Mouse (Mus musculus): Measurements from ENCODE around the gene Cep70.
A peak's percentile ranks its signal among the peaks of the same experiment; 100 is the strongest.

Cep70 gene

DNA sequence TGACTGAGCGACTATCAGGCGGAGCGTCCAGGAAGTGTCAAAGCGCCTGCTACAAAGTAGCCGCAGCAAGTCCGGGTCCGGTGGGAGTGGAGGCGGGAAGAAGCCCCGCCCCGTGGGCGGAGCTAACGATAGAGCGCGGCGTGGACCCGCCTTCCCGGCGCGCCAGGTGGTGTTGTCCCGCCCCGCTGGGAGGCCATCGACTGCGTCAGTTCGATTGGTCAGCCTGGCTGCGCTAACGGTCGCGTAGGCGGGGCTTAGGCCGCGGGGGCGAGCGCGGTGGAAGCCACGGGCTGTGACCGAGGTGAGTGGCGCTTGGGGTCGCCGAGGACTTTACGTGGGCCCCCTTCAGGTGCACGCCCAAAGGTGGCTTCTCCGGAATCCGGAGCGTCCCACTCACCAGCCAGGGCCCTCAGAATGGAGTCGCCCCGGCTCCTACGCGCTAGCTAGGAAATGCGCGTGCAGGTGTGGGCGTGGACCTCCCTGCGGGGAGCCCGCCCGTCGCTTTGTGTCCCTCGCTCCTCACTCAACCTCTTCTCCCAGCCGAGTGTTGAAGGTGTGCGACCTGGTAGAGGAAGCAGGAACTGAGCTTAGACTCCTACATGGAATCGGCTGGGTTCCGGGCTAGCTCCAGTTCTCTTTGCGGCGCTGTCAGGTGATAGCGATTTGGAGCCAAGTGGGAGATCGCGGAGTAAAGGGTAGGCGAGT lies at the start of gene Cep70:
Cep70 (plus strand) TSS at position 178 of the 705 bp plus-strand sequence.
- DNase-seq (ENCODE audit: low read depth, low spot score), result peak; percentile 92

DNA sequence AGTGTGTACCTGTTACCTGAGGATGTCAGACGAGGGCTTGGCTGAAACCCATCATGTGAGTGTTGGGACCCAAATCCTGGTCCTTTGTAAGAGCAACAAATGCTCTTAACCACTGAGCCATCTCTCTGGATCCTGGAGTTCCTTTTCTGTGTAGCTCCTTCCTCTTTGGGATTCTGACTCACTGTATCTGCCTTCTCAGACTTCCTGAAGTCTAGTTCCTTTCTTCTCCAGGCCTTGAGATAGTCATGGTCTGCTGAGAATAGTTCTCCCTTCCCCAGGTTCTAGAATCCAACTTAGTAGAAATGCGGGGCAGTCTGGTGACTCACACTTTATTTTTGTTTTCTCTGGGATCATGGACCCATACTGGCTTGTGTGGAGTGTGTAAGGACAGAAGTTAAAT lies 30.5 kb upstream of the Cep70 start:
- DNase-seq (ENCODE audit: low read depth, low spot score), result no peak

GRCm38 (mm10) chr9:99216182-99216581 lies 27.0 kb upstream of the Cep70 start:
- no peak for DNase-seq (ENCODE audit: low read depth, low spot score)

GRCm38 (mm10) chr9:99217999-99218719 lies 25.0 kb upstream of the Cep70 start:
- DNase-seq (ENCODE audit: low read depth, low spot score), result no peak

GRCm38 (mm10) chr9:99221636-99222035 lies 21.5 kb upstream of the Cep70 start:
- DNase-seq (ENCODE audit: low read depth, low spot score), result no peak

DNA sequence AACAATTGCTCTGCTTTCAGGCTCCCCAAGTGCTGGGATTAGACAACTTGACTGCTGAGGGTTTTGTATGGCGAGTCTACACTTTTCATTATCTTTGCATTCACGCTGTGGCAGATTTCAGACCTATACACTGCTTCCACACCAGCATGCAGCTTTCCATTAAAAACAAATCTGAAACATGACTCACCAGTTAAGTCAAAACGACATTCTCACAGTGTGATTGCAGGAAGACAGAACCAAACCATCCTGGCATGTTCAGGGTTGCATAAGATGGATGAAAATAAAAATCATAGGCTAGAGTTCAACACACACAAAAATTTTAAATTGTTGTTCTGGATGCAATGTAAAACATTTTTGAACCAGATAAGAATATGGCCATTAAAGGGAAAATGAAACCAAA lies 18.6 kb upstream of the Cep70 start:
- DNase-seq (ENCODE audit: low read depth, low spot score), result no peak

- no peak for DNase-seq (ENCODE audit: low read depth, low spot score)
These were observed 13.7 kb upstream of the Cep70 start for GRCm38 (mm10) chr9:99229450-99229849.

- no peak for DNase-seq (ENCODE audit: low read depth, low spot score)
These were observed 6.0 kb upstream of the Cep70 start, which contains the start of gene Faiml for GRCm38 (mm10) chr9:99237139-99237538. Faiml (minus strand) TSS chr9:99237239.

DNA sequence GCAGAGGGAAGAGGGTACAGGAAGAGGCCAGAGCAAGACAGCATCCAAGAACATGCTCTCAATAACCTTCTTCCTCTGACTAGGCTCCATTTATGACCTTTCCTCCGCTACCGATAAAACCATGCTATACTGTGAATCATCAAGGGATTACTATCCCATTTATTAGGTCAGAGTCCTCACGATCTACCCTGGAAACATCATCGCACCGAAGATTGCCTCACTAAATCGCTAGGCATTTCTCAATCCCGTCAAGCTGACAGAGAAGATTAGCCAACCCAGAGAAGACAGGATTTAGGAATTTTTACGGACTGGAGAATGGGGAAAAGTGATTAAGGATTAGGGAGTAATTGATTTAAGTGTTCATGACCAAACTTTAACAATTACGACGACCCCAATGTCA lies 4.9 kb upstream of the Cep70 start:
- DNase-seq (ENCODE audit: low read depth, low spot score), result no peak

DNA sequence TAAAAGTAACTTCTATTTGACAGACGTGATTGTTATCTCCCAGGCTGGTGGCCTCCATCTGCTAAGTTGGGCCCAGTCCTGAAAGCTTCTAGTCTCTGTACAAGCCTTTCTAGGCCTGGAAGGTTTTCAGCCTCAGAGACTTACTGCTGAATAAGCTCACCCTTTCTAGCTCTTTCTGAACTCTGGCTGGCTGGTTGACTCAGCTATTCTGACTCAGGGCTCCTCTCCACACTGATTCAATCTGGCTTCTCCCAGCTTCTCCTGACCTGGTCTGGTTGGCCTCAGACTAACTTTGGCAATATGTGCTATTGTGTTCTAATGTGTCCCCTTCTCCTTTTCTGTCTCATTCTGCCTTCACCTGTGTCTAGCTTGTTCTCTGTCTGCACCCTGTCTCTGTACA lies 3.9 kb upstream of the Cep70 start:
- no peak for DNase-seq (ENCODE audit: low read depth, low spot score)

GRCm38 (mm10) chr9:99240571-99240970 lies 2.6 kb upstream of the Cep70 start:
- DNase-seq (ENCODE audit: low read depth, low spot score), result no peak

DNA sequence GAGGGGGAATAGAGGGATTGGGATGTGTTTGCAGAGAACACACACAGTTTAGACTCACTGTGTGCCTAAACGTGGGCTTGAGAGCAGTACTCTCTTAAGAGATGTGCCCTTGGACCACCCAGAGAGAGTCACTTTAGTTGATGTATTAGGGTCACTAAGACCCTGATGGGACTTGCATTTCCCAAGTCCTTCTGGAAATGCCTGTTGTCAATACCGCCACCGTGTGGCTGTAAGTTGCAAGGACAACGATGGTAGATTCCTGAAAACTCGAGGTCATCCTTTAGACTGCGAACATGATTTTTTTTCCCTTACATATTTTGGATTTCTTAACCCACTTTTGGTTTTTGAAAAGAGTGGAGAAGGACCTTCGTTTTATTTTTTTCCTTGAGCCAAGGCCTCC lies 1.1 kb upstream of the Cep70 start:
- DNase-seq (ENCODE audit: low read depth, low spot score), result peak; percentile 61

- no peak for DNase-seq (ENCODE audit: low read depth, low spot score)
These were observed 506 bp upstream of the Cep70 start for GRCm38 (mm10) chr9:99242533-99243189.

- no peak for DNase-seq (ENCODE audit: low read depth, low spot score)
These were observed 727 bp downstream of the Cep70 start for GRCm38 (mm10) chr9:99243895-99244293.

DNA sequence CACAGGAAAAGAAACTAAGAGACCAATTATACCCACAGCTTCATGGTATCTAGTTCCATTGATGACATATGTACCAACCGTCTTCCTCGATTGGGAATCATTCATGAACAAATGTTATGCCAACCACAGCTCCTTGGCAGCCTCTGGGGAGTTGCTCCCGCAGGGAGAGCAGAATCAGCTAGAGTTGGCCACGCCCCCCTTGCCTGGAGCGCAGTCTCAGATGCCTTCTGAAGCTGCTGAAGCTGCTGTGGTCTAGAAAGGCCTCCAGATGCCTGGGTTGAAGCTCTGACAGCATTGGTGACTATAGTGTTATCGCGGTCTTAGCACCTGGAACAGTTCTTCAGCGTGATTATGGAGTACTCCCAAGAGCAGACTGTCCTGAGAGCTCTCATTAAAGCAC lies 5.1 kb downstream of the Cep70 start:
- DNase-seq (ENCODE audit: low read depth, low spot score), result no peak

- no peak for DNase-seq (ENCODE audit: low read depth, low spot score)
These were observed 5.7 kb downstream of the Cep70 start for GRCm38 (mm10) chr9:99248906-99249305.

- DNase-seq (ENCODE audit: low read depth, low spot score), result no peak
These were observed 10.7 kb downstream of the Cep70 start for GRCm38 (mm10) chr9:99253861-99254260.

- no peak for DNase-seq (ENCODE audit: low read depth, low spot score)
These were observed 13.0 kb downstream of the Cep70 start for GRCm38 (mm10) chr9:99256206-99256605.

GRCm38 (mm10) chr9:99256821-99257220 lies 13.7 kb downstream of the Cep70 start:
- no peak for DNase-seq (ENCODE audit: low read depth, low spot score)

DNA sequence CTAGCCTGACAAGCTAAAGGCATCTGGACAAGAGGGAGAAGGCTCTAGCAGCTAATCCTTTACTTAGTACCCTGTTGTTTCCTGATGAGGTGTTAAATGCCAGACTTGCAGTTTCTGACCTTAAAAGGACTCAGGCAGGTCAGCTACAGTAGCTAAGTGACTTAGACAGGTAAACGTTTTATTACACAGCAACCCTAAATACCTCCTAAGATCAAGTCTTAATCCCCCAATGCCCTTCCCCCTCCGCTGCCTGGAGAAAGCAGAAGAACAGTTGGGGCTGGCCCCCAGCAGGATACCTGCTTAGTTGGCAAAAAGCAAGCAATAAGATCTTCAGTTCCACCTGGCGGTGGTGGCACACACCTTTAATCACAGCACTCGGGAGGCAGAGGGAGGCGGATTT lies 15.7 kb downstream of the Cep70 start:
- no peak for DNase-seq (ENCODE audit: low read depth, low spot score)

DNA sequence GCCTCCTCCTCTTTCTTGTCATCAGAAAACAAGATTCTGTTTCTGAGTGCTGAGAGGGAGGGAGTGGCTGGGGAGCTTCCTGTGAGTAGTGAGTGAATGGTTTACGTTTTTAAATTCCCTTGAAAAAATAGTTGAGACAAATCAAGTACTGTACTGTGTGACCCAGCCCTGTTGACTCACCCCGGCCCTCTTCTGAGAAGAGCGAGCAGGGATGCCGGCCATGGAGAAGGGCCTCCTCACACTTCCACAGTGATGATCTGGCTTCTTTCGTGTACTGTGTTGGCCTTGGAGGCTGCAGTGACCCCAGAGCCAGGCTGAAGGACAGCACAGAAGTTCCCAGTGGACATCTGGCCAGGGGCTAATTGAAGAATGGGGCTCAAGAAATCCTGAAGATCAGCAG lies 61.1 kb downstream of the Cep70 start:
- DNase-seq (ENCODE audit: low read depth, low spot score), result no peak

GRCm38 (mm10) chr9:99306226-99306625 lies 63.1 kb downstream of the Cep70 start:
- no peak for DNase-seq (ENCODE audit: low read depth, low spot score)

All from retina, postnatal 7 days (tissue).